Mouse (Mus musculus) macrophage (primary cell): Measurements from ENCODE around the gene BC117090. TPM values are rescaled to one million over a fixed set of nuclear protein-coding genes. Genes with fewer than 3 reads are reported as not detected.
"Not testable (repeated sequence)": the region's sequence is repeated elsewhere in the genome, so short reads cannot be mapped to it uniquely, and the experiment has no call there.

Experiments used
- H3K27ac ChIP-seq: fragments of 350-480 bp; formaldehyde crosslinking; 2 replicates; pipeline ENCODE4 v1.9.0; 2021
- H3K36me3 ChIP-seq: fragments of 350-480 bp; formaldehyde crosslinking; 2 replicates; pipeline ENCODE4 v1.9.0; 2021; ENCODE audit errors: inconsistent target
- H3K4me3 ChIP-seq: fragments of 350-480 bp; formaldehyde crosslinking; 2 replicates; pipeline ENCODE4 v1.9.0; 2021; ENCODE audit errors: inconsistent target
- H3K79me2 ChIP-seq: fragments of 350-480 bp; formaldehyde crosslinking; 2 replicates; pipeline ENCODE4 v1.9.0; 2021; ENCODE audit errors: inconsistent target
- WGBS: methylation state at CpG from one replicate; pipeline ENCODE4 v1.1.7; 2026; ENCODE audit warnings: inconsistent platforms; ENCODE audit not compliant: missing documents; 5-methylcytosine and 5-hydroxymethylcytosine counted together
- polyA plus RNA-seq: library from polyadenylated mRNA; stranded (reverse); fragments of 250-400 nt; gene quantifications from 3 replicates; pipeline ENCODE4 v1.2.4, GENCODE M21; 2018; ENCODE audit warnings: inconsistent platforms
- total RNA-seq, 78 experiments: library from RNA; depleted of rRNA; stranded (reverse); fragments of 250-400 nt; gene quantifications; 1 replicate in 9 of 78; 2 replicates in 24 of 78; 3 replicates in 43 of 78; 4 replicates in 2 of 78; pipeline ENCODE4 v1.2.4; 2018; ENCODE audit warnings: inconsistent platforms in 56 of 78

BC117090 gene
- total RNA-seq (2018; cell fraction: chromatin; rRNA removed) = not detected
- total RNA-seq (2018; cell fraction: cytosol; rRNA removed) = not detected
- total RNA-seq (2018; cell fraction: nucleus; rRNA removed) = not detected
- not detected in 3 replicates for polyA plus RNA-seq

GRCm38 (mm10) chr16:36334232-36334631 lies at the start of gene BC117090:
BC117090 (minus strand) TSS chr16:36334332.
- H3K27ac ChIP-seq = no peak within 1 kb of the TSS
- WGBS = 62% methylated on average over 3 of the region's 3 CpGs

GRCm38 (mm10) chr16:36367648-36368047 lies 33.5 kb upstream of the BC117090 start, which contains the start of gene BC100530:
BC100530 (minus strand) TSS chr16:36367748.
- H3K4me3 ChIP-seq = not testable (repeated sequence)
- 7% methylated on average over 1 of the region's 3 CpGs for WGBS

More at GRCm38 (mm10) chr16:36334232-36334631, at the start of gene BC117090:
- Histone ChIP-seq H3K4me3 (no peak within 1 kb of the TSS), H3K36me3 (no peaks in the 10 kb centered on the region), H3K79me2 (no peaks in the 10 kb centered on the region)

GRCm38 (mm10) chr16:36337171-36337570 lies 3.0 kb upstream of the BC117090 start:
- 76% methylated on average over 2 of the region's 2 CpGs for WGBS
- Histone ChIP-seq H3K79me2 (no peaks in the 10 kb centered on the region), H3K4me3 (no peak overlapping the region), H3K27ac (no peak overlapping the region), H3K36me3 (no peaks in the 10 kb centered on the region)

More at GRCm38 (mm10) chr16:36367648-36368047, 33.5 kb upstream of the BC117090 start, which contains the start of gene BC100530:
- H3K79me2 ChIP-seq, H3K27ac ChIP-seq, H3K36me3 ChIP-seq: not testable (repeated sequence)

GRCm38 (mm10) chr16:36319286-36319685 lies 14.8 kb downstream of the BC117090 start:
- Histone ChIP-seq H3K79me2 (no peaks in the 10 kb centered on the region), H3K4me3 (no peak overlapping the region), H3K36me3 (no peaks in the 10 kb centered on the region), H3K27ac (no peak overlapping the region)

GRCm38 (mm10) chr16:36316111-36316510 lies 18.0 kb downstream of the BC117090 start:
- not testable (repeated sequence) for H3K27ac ChIP-seq, H3K79me2 ChIP-seq, H3K36me3 ChIP-seq, H3K4me3 ChIP-seq
- 70% methylated on average over 4 of the region's 6 CpGs for WGBS

- Histone ChIP-seq H3K79me2 (no peaks in the 10 kb centered on the region), H3K27ac (no peak overlapping the region), H3K36me3 (no peaks in the 10 kb centered on the region), H3K4me3 (no peak overlapping the region)
- WGBS = 49% methylated on average over 4 of the region's 4 CpGs
These were observed 26.5 kb downstream of the BC117090 start for GRCm38 (mm10) chr16:36307631-36308030.

- no peaks in the 10 kb centered on the region for H3K36me3 ChIP-seq
- H3K4me3 ChIP-seq = no peak overlapping the region
- H3K27ac ChIP-seq = no peak overlapping the region
- H3K79me2 ChIP-seq = no peaks in the 10 kb centered on the region
- WGBS = 65% methylated on average over 4 of the region's 4 CpGs
These were observed 45.0 kb downstream of the BC117090 start for GRCm38 (mm10) chr16:36289140-36289539.

- H3K79me2 ChIP-seq, H3K4me3 ChIP-seq, H3K27ac ChIP-seq, H3K36me3 ChIP-seq: not testable (repeated sequence)
- 65% methylated on average over 4 of the region's 4 CpGs for WGBS
These were observed 57.3 kb downstream of the BC117090 start, which contains the start of gene Stfa1 for GRCm38 (mm10) chr16:36276796-36277195. Stfa1 (plus strand) TSS chr16:36276951.

Other genes with a start within 250 kb of the BC117090 start
- gene Csta1, start 203.1 kb downstream of the BC117090 start, polyA plus RNA-seq = not detected in 3 replicates
- 1.5 TPM in 1 of 3 replicates, not detected in the others for gene Stfa2l1, start 177.5 kb downstream of the BC117090 start, polyA plus RNA-seq
- not detected in 3 replicates for gene Gm5483, start 150.1 kb downstream of the BC117090 start, polyA plus RNA-seq
- not detected in 3 replicates for gene Gm5416, start 123.9 kb downstream of the BC117090 start, polyA plus RNA-seq
- gene 2010005H15Rik, start 112.9 kb downstream of the BC117090 start, polyA plus RNA-seq = not detected in 3 replicates
- not detected in 3 replicates for gene Stfa1, start 57.4 kb downstream of the BC117090 start, polyA plus RNA-seq
- gene BC100530, start 33.4 kb upstream of the BC117090 start, polyA plus RNA-seq = not detected in 3 replicates
- gene Stfa2, start 74.1 kb upstream of the BC117090 start, polyA plus RNA-seq = not detected in 3 replicates
- gene Stfa3, start 121.1 kb upstream of the BC117090 start, polyA plus RNA-seq = not detected in 3 replicates
- not detected in 3 replicates for gene Casr, start 227.8 kb upstream of the BC117090 start, polyA plus RNA-seq